Mouse (Mus musculus): Measurements from ENCODE around the gene Lamb3.
A peak's percentile ranks its signal among the peaks of the same experiment; 100 is the strongest.

Lamb3 gene

GRCm38 (mm10) chr1:193203821-193204220 is 3.7 kb upstream of the Lamb3 start:
- DNase-seq: no peak

- DNase-seq: no peak
These were observed 2.1 kb upstream of the Lamb3 start for GRCm38 (mm10) chr1:193205431-193205830.

- peak; percentile 82 for DNase-seq
These were observed 679 bp downstream of the Lamb3 start for GRCm38 (mm10) chr1:193208178-193208577.

- DNase-seq: no peak
These were observed 3.9 kb downstream of the Lamb3 start for GRCm38 (mm10) chr1:193211371-193211770.

GRCm38 (mm10) chr1:193214053-193214452 is 6.6 kb downstream of the Lamb3 start:
- DNase-seq: no peak

GRCm38 (mm10) chr1:193216000-193216399 is 8.5 kb downstream of the Lamb3 start:
- DNase-seq: no peak

GRCm38 (mm10) chr1:193220408-193220807 is 12.9 kb downstream of the Lamb3 start:
- no peak for DNase-seq

- no peak for DNase-seq
These were observed 18.0 kb downstream of the Lamb3 start for GRCm38 (mm10) chr1:193225531-193225930.

GRCm38 (mm10) chr1:193226114-193226513 is 18.6 kb downstream of the Lamb3 start:
- no peak for DNase-seq

GRCm38 (mm10) chr1:193226724-193227522 is 19.4 kb downstream of the Lamb3 start:
- DNase-seq: no peak

GRCm38 (mm10) chr1:193227537-193227936 is 20.0 kb downstream of the Lamb3 start:
- no peak for DNase-seq

GRCm38 (mm10) chr1:193229570-193229969 is 22.1 kb downstream of the Lamb3 start:
- DNase-seq: no peak

GRCm38 (mm10) chr1:193230531-193230930 is 23.0 kb downstream of the Lamb3 start:
- no peak for DNase-seq

- peak; percentile 43 for DNase-seq
These were observed 23.4 kb downstream of the Lamb3 start for GRCm38 (mm10) chr1:193230935-193231334.

- DNase-seq: no peak
These were observed 25.2 kb downstream of the Lamb3 start for GRCm38 (mm10) chr1:193232732-193233131.

- DNase-seq: no peak
These were observed 26.7 kb downstream of the Lamb3 start for GRCm38 (mm10) chr1:193234130-193234645.

GRCm38 (mm10) chr1:193234930-193235329 is 27.4 kb downstream of the Lamb3 start:
- DNase-seq: no peak

- no peak for DNase-seq
These were observed 30.9 kb downstream of the Lamb3 start for GRCm38 (mm10) chr1:193238426-193238825.

GRCm38 (mm10) chr1:193241436-193241835 is 33.9 kb downstream of the Lamb3 start:
- DNase-seq: no peak

- no peak for DNase-seq
These were observed 34.7 kb downstream of the Lamb3 start for GRCm38 (mm10) chr1:193242238-193242637.

- no peak for DNase-seq
These were observed 35.4 kb downstream of the Lamb3 start for GRCm38 (mm10) chr1:193242863-193243262.

- no peak for DNase-seq
These were observed 36.2 kb downstream of the Lamb3 start for GRCm38 (mm10) chr1:193243571-193244193.

GRCm38 (mm10) chr1:193244235-193244634 is 36.7 kb downstream of the Lamb3 start:
- DNase-seq: no peak

GRCm38 (mm10) chr1:193250026-193250425 is 42.5 kb downstream of the Lamb3 start:
- no peak for DNase-seq

Data from thymus, postnatal 14 days (tissue).